Mouse (Mus musculus) liver, postnatal 0 days (tissue): ENCODE measurements at regions not wholly inside any gene's neighbourhood (a gene's known extent, or its start where the extent isn't known, plus 50 kb on each side); places are given as distances from the start of the nearest gene placed in this dataset.

Source experiments
- CTCF ChIP-seq: sonication (generic); IDR thresholded peaks from 2 replicates; pipeline ENCODE4 v1.5.1; 2016; ENCODE audit warnings: antibody characterized with exemption, low read depth
- EP300 ChIP-seq: IDR thresholded peaks from 2 replicates; pipeline ENCODE4 v1.6.1; 2016; ENCODE audit warnings: antibody characterized with exemption, low read depth, mild to moderate bottlenecking

GRCm38 (mm10) chr5:74811046-74811445 lies 108.3 kb upstream of the Lnx1 start:
- TF ChIP-seq CTCF (no peak), EP300 (no peak)
